Mouse (Mus musculus): ENCODE results near the gene Pafah1b2.

DNA sequence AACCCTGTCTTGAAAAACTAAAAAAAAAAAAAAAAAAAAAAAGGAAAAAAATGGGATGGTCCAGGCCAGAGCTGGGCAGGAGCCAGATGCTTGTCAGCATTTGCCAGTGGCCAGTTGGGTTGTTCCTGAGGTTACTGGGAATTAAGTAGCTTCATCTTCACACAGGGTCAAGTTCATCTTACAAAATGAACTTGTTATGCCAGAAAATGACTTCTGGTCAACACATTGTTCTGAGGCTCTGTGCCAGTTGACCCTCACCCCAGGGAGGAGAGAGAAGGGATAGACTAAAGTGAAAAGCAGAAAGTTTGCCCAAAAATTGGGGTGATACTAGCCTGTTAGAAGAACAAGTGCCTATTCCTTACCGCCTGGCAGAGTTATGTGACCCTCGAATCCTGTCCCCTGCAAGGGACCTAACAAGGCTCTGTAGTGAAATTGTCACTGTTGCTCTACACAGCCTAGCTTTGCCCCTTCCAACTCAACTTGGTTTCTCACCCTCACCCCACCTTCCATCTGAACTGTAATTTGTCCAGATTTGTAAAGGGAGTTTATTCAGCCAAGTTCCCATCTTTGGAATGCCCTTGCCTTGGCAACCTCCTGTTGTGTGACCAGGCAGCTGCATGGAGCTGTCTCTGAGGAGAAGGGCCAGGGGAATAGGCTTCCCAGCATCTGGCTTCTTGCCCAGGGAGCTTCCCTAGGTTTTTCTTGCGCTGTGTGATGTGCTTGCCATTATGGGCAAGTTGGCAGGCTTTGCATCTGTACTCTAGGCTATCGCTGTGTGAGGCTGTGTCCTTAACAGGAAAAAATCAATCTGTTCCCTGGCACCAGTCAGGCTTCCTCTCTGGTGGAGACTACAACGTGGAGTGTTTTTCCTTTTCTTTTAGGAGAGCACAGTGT is 95.2 kb downstream of the Pafah1b2 start:
- no peak for TF ChIP-seq GATA1 (IDR thresholded peaks at IDR 0.05; ENCODE audit: low read length)
- TF ChIP-seq TAL1 (IDR thresholded peaks at IDR 0.05; ENCODE audit: low read length), result no peak

Data from erythroblast, embryonic 14.5 days (primary cell).